Mouse (Mus musculus): ENCODE measurements around the gene Pnpla3.
A peak's percentile ranks its signal among the peaks of the same experiment; 100 is the strongest.

The Pnpla3 gene

GRCm38 (mm10) chr15:84182000-84182399 lies 14.4 kb downstream of the Pnpla3 start:
- no peak for DNase-seq

GRCm38 (mm10) chr15:84183967-84184366 lies 16.3 kb downstream of the Pnpla3 start:
- DNase-seq, result no peak

GRCm38 (mm10) chr15:84186196-84186595 lies 18.6 kb downstream of the Pnpla3 start:
- DNase-seq, result no peak

- DNase-seq, result no peak
Observed at GRCm38 (mm10) chr15:84188887-84189530, 21.4 kb downstream of the Pnpla3 start.

- DNase-seq, result no peak
Observed at GRCm38 (mm10) chr15:84189881-84190280, 22.2 kb downstream of the Pnpla3 start.

GRCm38 (mm10) chr15:84191724-84192057 lies 24.1 kb downstream of the Pnpla3 start:
- no peak for DNase-seq

- peak; percentile 92 for DNase-seq
Observed at GRCm38 (mm10) chr15:84192058-84192791, 24.6 kb downstream of the Pnpla3 start, which contains the start of gene Samm50. Samm50 (plus strand) TSS chr15:84192241.

GRCm38 (mm10) chr15:84196486-84197165 lies 29.0 kb downstream of the Pnpla3 start:
- no peak for DNase-seq

GRCm38 (mm10) chr15:84207327-84207726 lies 39.7 kb downstream of the Pnpla3 start:
- DNase-seq, result no peak

GRCm38 (mm10) chr15:84209517-84210412 lies 42.1 kb downstream of the Pnpla3 start:
- DNase-seq, result no peak

- DNase-seq, result no peak
Observed at GRCm38 (mm10) chr15:84210461-84210860, 42.8 kb downstream of the Pnpla3 start.

GRCm38 (mm10) chr15:84210941-84211340 lies 43.3 kb downstream of the Pnpla3 start:
- peak in 1 of 2 experiments; percentile 30 for DNase-seq

GRCm38 (mm10) chr15:84211564-84211963 lies 43.9 kb downstream of the Pnpla3 start:
- no peak for DNase-seq

GRCm38 (mm10) chr15:84212031-84212755 lies 44.6 kb downstream of the Pnpla3 start:
- DNase-seq, result peak; percentile 90 to 93

GRCm38 (mm10) chr15:84212756-84213105 lies 45.1 kb downstream of the Pnpla3 start:
- DNase-seq, result peak in 1 of 2 experiments; percentile 29

GRCm38 (mm10) chr15:84213162-84213739 lies 45.6 kb downstream of the Pnpla3 start:
- no peak for DNase-seq

- DNase-seq, result no peak
Observed at GRCm38 (mm10) chr15:84214476-84214875, 46.8 kb downstream of the Pnpla3 start.

- DNase-seq, result no peak
Observed at GRCm38 (mm10) chr15:84215273-84215672, 47.6 kb downstream of the Pnpla3 start.

GRCm38 (mm10) chr15:84216026-84216425 lies 48.4 kb downstream of the Pnpla3 start:
- DNase-seq, result no peak

- DNase-seq, result no peak
Observed at GRCm38 (mm10) chr15:84216461-84217084, 48.9 kb downstream of the Pnpla3 start.
